Mouse (Mus musculus): ENCODE results near the gene Cyfip2.
"Not testable (repeated sequence)": the region's sequence is repeated elsewhere in the genome, so short reads cannot be mapped to it uniquely, and the experiment has no call there.

Cyfip2 gene

GRCm38 (mm10) chr11:46194175-46194574, 118.5 kb downstream of the Cyfip2 start:
- DNase-seq (ENCODE audit: low spot score in 2 of 2): no peak

GRCm38 (mm10) chr11:46188283-46188682, 124.4 kb downstream of the Cyfip2 start:
- DNase-seq (ENCODE audit: low spot score in 2 of 2): no peak

- DNase-seq (ENCODE audit: low spot score in 2 of 2): no peak
Observed at GRCm38 (mm10) chr11:46185486-46185885, 127.2 kb downstream of the Cyfip2 start.

GRCm38 (mm10) chr11:46184946-46185345, 127.7 kb downstream of the Cyfip2 start:
- no peak for DNase-seq (ENCODE audit: low spot score in 2 of 2)

- not testable (repeated sequence) for DNase-seq (ENCODE audit: low spot score in 2 of 2)
Observed at GRCm38 (mm10) chr11:46182031-46182430, 130.6 kb downstream of the Cyfip2 start.

GRCm38 (mm10) chr11:46177246-46178043, 135.2 kb downstream of the Cyfip2 start:
- DNase-seq (ENCODE audit: low spot score in 2 of 2): peak in 1 of 2 experiments; percentile 47

GRCm38 (mm10) chr11:46176155-46176554, 136.5 kb downstream of the Cyfip2 start:
- no peak for DNase-seq (ENCODE audit: low spot score in 2 of 2)

- DNase-seq (ENCODE audit: low spot score in 2 of 2): no peak
Observed at GRCm38 (mm10) chr11:46172128-46172527, 140.5 kb downstream of the Cyfip2 start.

GRCm38 (mm10) chr11:46169908-46170307, 142.8 kb downstream of the Cyfip2 start:
- no peak for DNase-seq (ENCODE audit: low spot score in 2 of 2)

- peak; percentile 42 to 52 for DNase-seq (ENCODE audit: low spot score in 2 of 2)
Observed at GRCm38 (mm10) chr11:46168506-46168905, 144.2 kb downstream of the Cyfip2 start.

- peak; percentile 69 to 71 for DNase-seq (ENCODE audit: low spot score in 2 of 2)
Observed at GRCm38 (mm10) chr11:46165866-46166585, 146.6 kb downstream of the Cyfip2 start, which contains the start of gene Nipal4. Gene Nipal4 (minus strand): TSS chr11:46166508.

- DNase-seq (ENCODE audit: low spot score in 2 of 2): no peak
Observed at GRCm38 (mm10) chr11:46157462-46157861, 155.2 kb downstream of the Cyfip2 start.

- DNase-seq (ENCODE audit: low spot score in 2 of 2): no peak
Observed at GRCm38 (mm10) chr11:46156945-46157344, 155.7 kb downstream of the Cyfip2 start.

GRCm38 (mm10) chr11:46146619-46147018, 166.0 kb downstream of the Cyfip2 start:
- no peak for DNase-seq (ENCODE audit: low spot score in 2 of 2)

GRCm38 (mm10) chr11:46145163-46145875, 167.3 kb downstream of the Cyfip2 start:
- no peak for DNase-seq (ENCODE audit: low spot score in 2 of 2)

Measured in urinary bladder, postnatal 36 days (tissue).